Mouse (Mus musculus): ENCODE data around the gene Lrrc36.

- TF ChIP-seq CTCF (conservative IDR thresholded peaks at IDR 0.05; ENCODE audit: low read length) (no peak), NANOG (IDR thresholded peaks at IDR 0.05; ENCODE audit: borderline replicate concordance, low read length) (no peak), POU5F1 (IDR thresholded peaks at IDR 0.05; ENCODE audit: borderline replicate concordance, low read length) (no peak)
These were observed 54.1 kb downstream of the Lrrc36 start for GRCm38 (mm10) chr8:105467396-105467985.

Data from E14TG2a.4 (cell line).